Mouse (Mus musculus) spleen, adult 2 months (tissue): Measurements from ENCODE around the gene Gabbr2. TPM values are rescaled to one million over a fixed set of nuclear protein-coding genes. Genes with fewer than 3 reads are reported as not detected.

Experiments
- DNase-seq, 2 experiments: peaks; one replicate each; pipeline versions ENCODE4 v3.0.0 to v3.0.0-alpha.2; 2012 to 2021; ENCODE audit warnings: low spot score in 2 of 2, low read depth in 1 of 2
- H3K27ac ChIP-seq: fragments of 200-500 bp; 2 replicates; pipeline ENCODE4 v1.5.1; 2012; ENCODE audit warnings: low read length, inconsistent platforms; ENCODE audit not compliant: insufficient read depth
- H3K27me3 ChIP-seq: fragments of 200-500 bp; 2 replicates; pipeline ENCODE4 v1.6.1; 2012; ENCODE audit warnings: mild to moderate bottlenecking, moderate library complexity, low read length, inconsistent platforms; ENCODE audit not compliant: control insufficient read depth, insufficient read depth
- H3K36me3 ChIP-seq: fragments of 200-500 bp; 2 replicates; pipeline ENCODE4 v1.6.1; 2012; ENCODE audit warnings: mild to moderate bottlenecking, low read length, inconsistent platforms; ENCODE audit not compliant: control insufficient read depth, insufficient read depth
- H3K4me1 ChIP-seq: fragments of 200-500 bp; 2 replicates; pipeline ENCODE4 v1.6.1; 2011; ENCODE audit warnings: inconsistent platforms; ENCODE audit not compliant: control insufficient read depth, insufficient read depth, insufficient read length
- H3K4me3 ChIP-seq: fragments of 200-500 bp; 2 replicates; pipeline ENCODE4 v1.5.1; 2011; ENCODE audit warnings: mild to moderate bottlenecking, inconsistent platforms; ENCODE audit not compliant: insufficient read depth, insufficient read length; ENCODE audit errors: extremely low read depth
- CTCF ChIP-seq: fragments of 200-500 bp; IDR thresholded peaks from 2 replicates; pipeline ENCODE4 v1.5.1; 2011; ENCODE audit warnings: mild to moderate bottlenecking, inconsistent platforms; ENCODE audit not compliant: insufficient read depth, insufficient read length, insufficient replicate concordance; ENCODE audit errors: extremely low read depth
- POLR2A ChIP-seq: fragments of 200-500 bp; IDR thresholded peaks from 2 replicates; pipeline ENCODE4 v1.6.1; 2011; ENCODE audit warnings: low read depth, low read length, inconsistent platforms
- WGBS: fragments of 180-500 bp; shearing (Covaris S2); methylation state at CpG from one replicate; pipeline ENCODE4 v1.1.7; 2018; 5-methylcytosine and 5-hydroxymethylcytosine counted together
- polyA plus RNA-seq: library from polyadenylated mRNA; depleted of rRNA; stranded (reverse); fragments of >200 nt; gene quantifications from 2 replicates; pipeline ENCODE4 v1.2.3, GENCODE M21; 2012

The Gabbr2 gene
- polyA plus RNA-seq, 1 experiment: not detected

GRCm38 (mm10) chr4:46957955-46958354 lies 33.7 kb downstream of the Gabbr2 start:
- Histone ChIP-seq H3K4me3 (no peak overlapping the region), H3K36me3 (no peaks in the 10 kb centered on the region), H3K27me3 (no peaks in the 10 kb centered on the region), H3K27ac (no peak overlapping the region), H3K4me1 (no peaks in the 10 kb centered on the region)
- TF ChIP-seq POLR2A: no peak
- no peak for TF ChIP-seq CTCF
- WGBS: 96% methylated on average over 7 of the region's 7 CpGs
- no peak for DNase-seq

GRCm38 (mm10) chr4:46956966-46957365 lies 34.7 kb downstream of the Gabbr2 start:
- Histone ChIP-seq H3K27ac (no peak overlapping the region), H3K36me3 (no peaks in the 10 kb centered on the region), H3K27me3 (no peaks in the 10 kb centered on the region), H3K4me3 (no peak overlapping the region), H3K4me1 (no peaks in the 10 kb centered on the region)
- no peak for TF ChIP-seq CTCF
- TF ChIP-seq POLR2A: no peak
- 76% methylated on average over 4 of the region's 4 CpGs for WGBS
- no peak for DNase-seq

- 89% methylated on average over 7 of the region's 7 CpGs for WGBS
- Histone ChIP-seq H3K4me3 (no peak overlapping the region), H3K27ac (no peak overlapping the region), H3K4me1 (no peaks in the 10 kb centered on the region), H3K36me3 (no peaks in the 10 kb centered on the region), H3K27me3 (no peaks in the 10 kb centered on the region)
- DNase-seq: no peak
- TF ChIP-seq CTCF: no peak
- TF ChIP-seq POLR2A: no peak
Observed at GRCm38 (mm10) chr4:46953021-46953420, 38.7 kb downstream of the Gabbr2 start.

GRCm38 (mm10) chr4:46952562-46952961 lies 39.1 kb downstream of the Gabbr2 start:
- DNase-seq: no peak
- WGBS: 78% methylated on average over 4 of the region's 4 CpGs
- Histone ChIP-seq H3K4me1 (no peaks in the 10 kb centered on the region), H3K36me3 (no peaks in the 10 kb centered on the region), H3K27me3 (no peaks in the 10 kb centered on the region), H3K4me3 (no peak overlapping the region), H3K27ac (no peak overlapping the region)
- no peak for TF ChIP-seq POLR2A
- no peak for TF ChIP-seq CTCF

GRCm38 (mm10) chr4:46934291-46934690 lies 57.4 kb downstream of the Gabbr2 start:
- H3K36me3 ChIP-seq: no peaks in the 10 kb centered on the region
- H3K4me3 ChIP-seq: no peak overlapping the region
- H3K27ac ChIP-seq: no peak overlapping the region
- H3K4me1 ChIP-seq: no peaks in the 10 kb centered on the region
- 74% methylated on average over 3 of the region's 3 CpGs for WGBS
- TF ChIP-seq CTCF: no peak
- DNase-seq: no peak
- H3K27me3 ChIP-seq: no peaks in the 10 kb centered on the region

GRCm38 (mm10) chr4:46933590-46933989 lies 58.1 kb downstream of the Gabbr2 start:
- Histone ChIP-seq H3K27me3 (no peaks in the 10 kb centered on the region), H3K4me1 (no peaks in the 10 kb centered on the region), H3K27ac (no peak overlapping the region), H3K36me3 (no peaks in the 10 kb centered on the region), H3K4me3 (no peak overlapping the region)
- 53% methylated on average over 2 of the region's 2 CpGs for WGBS
- no peak for DNase-seq
- TF ChIP-seq POLR2A: no peak
- no peak for TF ChIP-seq CTCF

- 82% methylated on average over 9 of the region's 9 CpGs for WGBS
Observed at GRCm38 (mm10) chr4:46931706-46932397, 59.8 kb downstream of the Gabbr2 start.

More at GRCm38 (mm10) chr4:46931706-46932397, 59.8 kb downstream of the Gabbr2 start:
- Histone ChIP-seq H3K4me1 (no peaks in the 10 kb centered on the region), H3K4me3 (no peak overlapping the region), H3K36me3 (no peaks in the 10 kb centered on the region), H3K27me3 (no peaks in the 10 kb centered on the region), H3K27ac (no peak overlapping the region)
- TF ChIP-seq POLR2A: no peak
- TF ChIP-seq CTCF: no peak
- no peak for DNase-seq
